Mouse (Mus musculus) MN1 (cell line): ENCODE measurements around the gene Vmn2r60.
"Not testable (repeated sequence)": the region's sequence is repeated elsewhere in the genome, so short reads cannot be mapped to it uniquely, and the experiment has no call there.

Experiments used
- DNase-seq: peaks from one replicate; pipeline ENCODE4 v3.0.0-alpha.2; 2016; ENCODE audit warnings: low spot score

Gene Vmn2r60

DNA sequence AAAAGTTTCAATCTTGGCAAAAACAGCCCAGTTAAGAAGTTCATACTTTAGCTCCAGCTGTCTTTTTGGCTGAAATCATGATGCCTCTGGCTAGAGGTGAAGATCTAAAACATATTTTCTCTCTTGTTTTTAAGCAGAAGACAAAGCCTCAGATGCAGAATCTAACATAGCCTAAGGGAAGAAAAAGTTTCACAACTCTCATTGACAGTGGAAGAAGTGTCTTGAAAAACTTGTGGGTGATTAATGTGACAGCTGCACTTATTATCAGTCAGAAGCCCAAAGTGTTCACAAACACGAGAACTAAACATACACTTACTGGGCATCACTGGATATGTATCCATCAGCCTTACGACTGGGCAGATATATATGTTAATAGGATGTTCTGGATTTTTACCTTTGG is at the start of gene Vmn2r60:
TSS of gene Vmn2r60 (plus strand) at position 301 of the 400 bp plus-strand sequence.
- DNase-seq = no peak

DNA sequence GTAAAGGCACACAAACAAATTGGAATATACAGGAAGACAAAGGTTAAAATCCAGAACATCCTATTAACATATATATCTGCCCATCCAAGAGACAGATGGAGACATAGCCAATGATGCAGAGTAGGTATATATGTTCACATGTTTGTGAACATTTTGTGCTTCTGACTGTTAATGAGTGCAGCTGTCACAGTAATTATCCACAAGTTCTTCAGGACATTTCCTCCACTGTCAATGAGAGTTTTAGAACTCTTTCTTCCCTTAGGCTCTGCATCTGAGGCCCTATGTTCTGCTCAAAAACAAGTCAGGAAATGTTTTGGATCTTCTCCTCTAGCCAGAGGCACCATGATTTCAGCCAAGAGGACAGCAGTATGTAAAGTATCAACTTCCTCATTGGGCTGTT is 48.6 kb upstream of the Vmn2r60 start, which contains the start of gene Vmn2r59:
TSS of gene Vmn2r59 (minus strand) at position 101 of the 400 bp plus-strand sequence.
- no peak for DNase-seq

DNA sequence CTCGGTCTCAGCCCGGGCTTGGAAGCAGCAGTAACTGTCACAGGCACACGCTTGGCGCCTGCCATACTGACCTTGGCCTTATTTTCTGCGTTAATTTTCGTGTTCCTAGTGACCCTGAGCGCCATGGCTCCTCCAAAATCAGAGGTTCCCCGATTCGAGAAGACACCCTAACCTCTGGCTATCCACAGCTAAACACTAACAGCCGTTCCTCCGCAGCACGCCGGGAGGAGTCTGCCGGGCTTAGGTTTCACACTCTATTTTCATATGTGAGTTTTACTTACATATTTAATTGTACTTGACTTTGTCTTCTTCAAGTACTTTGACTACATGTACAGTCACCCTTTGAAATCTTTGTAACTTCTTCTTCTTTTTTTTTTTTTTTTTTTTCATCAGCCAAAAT is 509 bp upstream of the Vmn2r60 start:
- DNase-seq = not testable (repeated sequence)
